Mouse (Mus musculus) mouse trophoblast stem cell (cell line): ENCODE results near the gene Cmip.

Experiments
- in situ Hi-C, 2 experiments: fragments of 300-500 bp; cut with MseI, MboI; formaldehyde crosslinking; loops; 2 replicates in 1 of 2; 3 replicates in 1 of 2; pipeline ENCODE4 v1.15.1; 2025

Cmip gene

DNA sequence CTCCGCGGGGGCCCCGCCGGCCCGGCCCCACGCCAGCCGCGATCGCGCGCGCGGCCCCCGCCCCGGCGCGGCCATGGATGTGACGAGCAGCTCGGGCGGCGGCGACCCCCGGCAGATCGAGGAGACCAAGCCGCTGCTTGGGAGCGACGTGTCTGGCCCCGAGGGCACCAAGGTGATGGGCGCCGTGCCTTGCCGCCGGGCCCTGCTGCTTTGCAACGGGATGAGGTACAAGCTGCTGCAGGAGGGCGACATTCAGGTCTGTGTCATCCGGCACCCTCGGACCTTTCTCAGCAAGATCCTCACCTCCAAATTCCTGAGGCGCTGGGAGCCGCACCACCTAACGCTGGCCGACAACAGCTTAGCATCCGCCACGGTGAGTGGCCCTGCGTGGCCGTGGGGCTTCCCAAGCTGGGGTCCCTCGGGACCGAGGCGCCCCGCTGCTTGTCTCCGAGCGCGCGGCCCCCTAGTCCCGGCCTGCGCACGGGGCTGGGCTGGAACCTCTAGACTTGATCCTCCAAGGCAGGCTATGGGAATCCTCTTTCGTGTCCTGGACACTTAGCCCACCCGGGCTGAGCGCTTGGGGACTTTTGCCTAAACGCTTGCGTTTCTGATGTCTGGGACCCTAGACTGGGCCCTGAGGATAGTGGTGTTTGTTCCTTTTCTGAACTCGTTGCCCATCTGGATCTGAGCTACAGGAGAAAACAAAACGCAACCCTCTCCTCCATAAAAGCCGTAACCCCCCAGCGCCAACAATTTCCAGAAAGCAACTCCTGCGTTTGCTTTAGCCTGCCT is at the start of gene Cmip:
TSS of gene Cmip (plus strand) at position 36 of the 792 bp plus-strand sequence.
- in situ Hi-C loops = no loop called here

DNA sequence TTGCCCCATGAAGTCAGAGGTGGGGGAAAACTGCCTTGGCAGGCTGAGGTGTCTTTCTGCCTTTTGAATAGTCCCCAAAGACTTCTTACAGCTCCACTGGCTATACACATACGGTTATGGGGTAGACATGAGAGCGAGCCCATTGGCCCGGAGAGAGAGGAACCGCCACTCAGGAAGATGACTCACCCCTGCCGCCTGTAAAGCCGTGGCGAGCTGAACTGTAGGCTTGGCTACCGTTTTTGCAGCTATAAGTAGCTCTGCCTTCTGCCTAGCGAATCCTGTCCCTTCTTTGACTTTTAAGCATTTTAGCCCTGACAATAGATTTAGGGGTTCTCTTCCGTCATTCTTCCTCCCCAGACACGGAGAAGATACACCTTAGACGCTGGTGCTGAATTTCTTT is 47.7 kb upstream of the Cmip start:
- in situ Hi-C loops = no loop called here

DNA sequence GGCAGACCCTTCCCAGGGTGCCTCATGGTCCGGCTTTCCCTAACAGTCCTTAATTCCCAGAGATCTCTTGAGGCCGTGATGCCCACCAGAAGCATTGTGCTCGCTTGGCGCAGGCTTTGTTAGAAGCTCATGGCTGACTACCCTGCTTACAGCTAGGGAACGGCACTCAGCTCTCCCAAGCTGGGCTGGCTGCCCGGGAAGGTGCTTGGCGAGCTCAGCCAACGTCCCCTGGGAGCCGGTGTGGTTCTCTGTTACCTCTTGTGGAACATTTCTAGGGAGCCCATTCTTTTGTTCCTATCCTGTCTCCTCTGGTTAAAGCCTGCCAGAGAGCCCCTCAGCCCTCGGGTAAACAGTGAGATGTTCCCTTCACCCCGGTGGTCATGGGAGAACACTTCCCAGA is 44.8 kb upstream of the Cmip start:
- in situ Hi-C loops = no loop called here

DNA sequence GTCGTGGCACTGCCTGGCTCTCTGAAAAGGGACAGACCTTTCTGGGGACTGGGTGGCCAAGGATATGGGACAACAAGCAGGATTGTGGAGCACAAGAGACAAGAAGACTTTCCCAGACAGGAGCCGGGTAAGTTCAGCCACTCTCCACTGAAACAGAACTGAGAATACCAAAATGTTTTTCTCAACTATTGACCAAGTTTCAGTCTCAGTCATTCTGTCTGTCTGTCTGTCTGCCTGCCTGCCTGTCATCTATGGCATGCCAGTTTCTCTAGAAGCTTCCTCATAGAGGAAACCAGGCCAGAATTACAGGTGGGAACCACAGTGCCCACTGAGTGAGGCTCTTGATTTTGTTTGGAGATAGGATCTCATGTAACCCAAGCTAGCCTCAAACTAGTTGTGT is 39.1 kb upstream of the Cmip start:
- in situ Hi-C loops = no loop called here

DNA sequence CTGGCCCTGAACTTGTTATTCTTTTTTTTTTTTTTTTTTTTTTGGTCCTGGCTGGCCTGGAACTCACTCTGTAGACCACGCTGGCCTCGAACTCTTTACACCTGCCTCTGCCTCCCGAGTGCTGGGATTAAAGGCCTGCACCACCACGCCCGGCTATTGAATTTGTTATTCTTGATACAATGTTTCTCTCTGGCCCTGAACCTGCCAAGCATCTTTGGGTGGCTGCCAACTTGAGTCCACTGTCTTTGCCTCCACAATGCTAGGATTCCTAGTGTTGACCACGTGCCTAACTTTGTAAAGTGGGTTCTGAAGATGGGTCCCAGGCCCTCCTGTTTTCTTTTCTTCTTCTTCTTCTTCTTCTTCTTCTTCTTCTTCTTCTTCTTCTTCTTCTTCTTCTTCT is 34.5 kb upstream of the Cmip start:
- in situ Hi-C loops = loop anchor here in 1 of 2 experiments (5.0 kb wide), 1 partner anchor 250 kb away; no protein-coding TSS in a partner anchor

DNA sequence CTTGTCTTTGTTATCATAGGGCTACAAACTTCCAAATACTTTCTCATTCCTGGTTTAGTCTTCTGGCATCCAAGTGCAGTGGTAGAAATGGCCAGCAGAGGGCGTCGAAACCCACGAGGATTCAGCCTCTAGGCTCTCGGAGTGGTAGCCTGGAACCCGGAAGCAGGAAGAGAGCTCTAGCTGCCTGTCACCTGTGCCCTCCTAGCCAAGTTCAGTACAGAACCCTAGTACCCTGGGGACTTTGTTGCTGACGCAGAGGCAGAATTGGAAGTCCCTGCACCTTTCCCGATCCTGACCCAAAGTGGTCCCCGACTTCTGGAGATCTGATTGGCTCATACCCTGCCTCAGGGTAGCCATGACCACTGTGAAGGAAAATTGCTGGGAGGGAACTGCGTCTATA is 32.2 kb upstream of the Cmip start:
- in situ Hi-C loops = loop anchor here (5.0 kb wide), 2 partner anchors 243 to 248 kb away; no protein-coding TSS in a partner anchor

DNA sequence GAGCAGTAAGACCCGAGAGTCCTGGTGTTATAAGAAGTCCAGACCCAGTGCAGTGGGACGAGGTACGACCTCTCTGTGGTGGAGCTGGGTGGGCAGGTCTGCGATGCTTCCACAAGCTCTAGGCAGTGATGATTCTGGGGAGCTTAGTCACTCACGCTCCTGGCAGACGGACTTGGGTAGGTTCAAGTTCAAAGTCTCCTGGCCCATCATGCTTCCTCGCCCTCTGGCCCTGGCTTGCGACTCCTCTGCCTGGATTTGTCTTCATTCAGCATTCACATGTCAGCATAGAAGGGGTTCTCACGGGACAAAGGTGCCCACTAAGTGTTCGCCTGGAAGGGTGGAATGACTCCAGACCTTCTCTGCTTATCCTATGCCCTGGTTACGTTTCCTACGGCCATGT is 30.6 kb upstream of the Cmip start:
- in situ Hi-C loops = loop anchor here in 1 of 2 experiments (5.0 kb wide), 1 partner anchor 241 kb away; no protein-coding TSS in a partner anchor

DNA sequence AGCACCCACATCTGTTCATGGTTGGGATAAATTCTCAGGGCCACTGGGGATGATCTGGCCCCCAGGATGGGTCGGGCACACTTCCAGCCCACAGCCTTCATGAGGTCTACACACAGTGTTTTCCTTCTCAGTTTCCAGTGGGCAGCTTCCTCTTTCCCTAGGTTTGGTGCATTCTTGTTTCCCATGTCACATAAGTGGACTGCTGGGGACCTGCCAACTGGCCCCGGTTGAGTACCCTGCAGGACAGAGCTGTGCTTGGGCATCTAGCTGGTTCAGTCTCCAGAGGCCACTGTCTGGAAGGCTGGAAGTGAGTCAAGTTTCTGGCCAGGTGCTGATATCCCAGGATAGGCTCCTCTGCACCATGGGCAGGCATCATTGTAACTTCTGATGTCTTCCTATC is 29.5 kb upstream of the Cmip start:
- in situ Hi-C loops = loop anchor here in 1 of 2 experiments (5.0 kb wide), 1 partner anchor 240 kb away; no protein-coding TSS in a partner anchor

DNA sequence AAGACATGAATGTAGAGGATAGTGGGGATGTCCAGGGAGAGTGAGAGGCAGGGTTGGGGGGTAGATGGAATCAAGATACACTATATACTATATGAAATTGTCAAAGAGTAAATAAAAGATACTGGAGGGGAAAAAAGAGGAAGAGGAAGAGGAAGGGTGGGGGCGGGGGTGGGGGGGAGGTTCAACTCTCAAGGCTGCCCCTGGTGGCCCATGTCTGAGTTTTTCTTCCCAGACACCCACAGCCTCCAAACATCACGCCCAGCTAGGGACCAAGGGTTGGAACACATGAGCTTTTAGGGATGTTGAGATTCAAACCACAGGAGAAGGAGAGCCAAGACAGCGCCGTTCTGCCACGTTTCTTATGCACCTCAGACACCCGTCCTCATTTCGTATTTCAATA is 23.7 kb upstream of the Cmip start:
- in situ Hi-C loops = no loop called here

DNA sequence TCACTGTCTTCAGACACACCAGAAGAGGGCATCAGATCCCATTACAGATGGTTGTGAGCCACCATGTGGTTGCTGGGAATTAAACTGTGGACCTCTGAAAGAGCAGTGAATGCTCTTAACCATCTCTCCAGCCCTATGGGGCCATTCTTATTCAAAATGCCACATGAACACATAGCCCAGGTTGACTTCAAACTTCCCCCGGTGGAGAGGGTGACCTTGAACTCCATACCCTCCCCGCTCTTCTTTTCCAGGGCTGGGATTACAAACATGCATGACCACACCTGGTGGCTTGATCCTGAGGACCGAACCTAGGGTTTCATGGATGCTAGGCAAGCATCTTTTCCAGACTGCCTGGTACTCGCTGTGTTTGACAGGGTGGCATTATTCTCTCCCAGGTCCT is 20.3 kb upstream of the Cmip start:
- in situ Hi-C loops = no loop called here

DNA sequence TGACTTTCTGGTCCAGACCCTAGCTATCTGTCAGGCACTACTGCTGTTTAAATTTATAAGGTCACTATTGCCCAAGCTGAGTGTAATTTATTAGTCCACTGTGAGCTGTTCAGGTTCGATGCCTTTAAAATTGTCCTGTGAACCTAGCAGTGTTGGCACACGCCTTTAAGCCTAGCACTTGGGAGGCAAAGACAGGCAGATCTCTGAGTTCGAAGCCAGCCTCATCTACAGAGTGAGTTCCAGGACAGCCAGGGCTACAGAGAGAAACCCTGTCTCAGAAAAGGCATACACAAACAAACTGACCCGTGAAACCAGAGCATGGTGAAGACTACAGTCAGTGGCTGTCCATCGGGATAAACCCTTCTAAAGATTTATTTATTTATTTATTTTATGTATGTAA is 16.5 kb upstream of the Cmip start:
- in situ Hi-C loops = no loop called here

DNA sequence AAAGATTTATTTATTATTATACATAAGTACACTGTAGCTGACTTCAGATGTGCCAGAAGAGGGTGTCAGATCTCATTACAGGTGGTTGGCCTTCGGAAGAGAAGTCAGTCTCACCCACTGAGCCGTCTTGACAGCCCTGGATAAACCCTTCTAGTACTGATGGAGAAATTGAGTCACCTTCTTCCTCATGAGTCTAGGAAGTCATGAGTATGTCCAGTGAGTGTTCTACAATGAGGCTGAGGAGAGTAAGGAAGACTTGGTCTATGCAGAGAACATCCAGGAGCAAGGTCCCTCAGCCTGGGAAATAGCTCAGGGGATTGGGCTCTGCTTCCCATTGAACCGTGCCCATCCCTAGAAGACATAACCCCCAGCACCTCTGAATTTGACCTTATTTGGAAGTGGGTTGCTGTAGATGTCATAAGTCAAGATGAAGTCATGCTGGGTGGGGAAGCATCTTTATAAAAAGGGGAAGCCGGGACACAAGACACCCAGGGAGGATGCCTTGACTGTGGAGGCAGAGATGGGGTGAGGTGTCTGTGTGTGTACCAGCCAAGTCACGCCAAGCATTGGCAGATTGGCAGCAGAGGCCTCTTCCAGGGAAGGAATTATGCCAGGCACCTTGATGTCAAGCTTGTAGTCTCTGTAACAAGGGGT is 15.9 kb upstream of the Cmip start:
- in situ Hi-C loops = no loop called here

DNA sequence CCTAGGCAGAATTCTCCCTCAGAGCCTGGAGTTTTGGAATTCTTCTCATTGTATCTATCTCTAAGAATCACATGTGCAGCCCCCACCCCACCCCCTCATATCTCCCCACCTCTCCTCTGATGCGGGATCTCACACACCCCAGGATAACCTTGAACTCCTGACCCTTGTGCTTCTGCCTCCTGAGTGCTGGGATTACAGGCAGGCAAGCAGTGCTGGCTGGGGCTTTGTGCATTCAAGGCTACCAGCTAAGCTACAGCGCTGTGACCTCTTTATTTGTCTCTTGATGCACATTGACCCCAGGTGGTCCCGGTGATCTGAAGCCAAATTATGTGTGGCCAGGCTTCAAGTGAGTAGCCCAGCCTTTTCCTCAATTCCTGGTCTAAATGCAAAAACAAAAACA is 15.0 kb upstream of the Cmip start:
- in situ Hi-C loops = no loop called here

DNA sequence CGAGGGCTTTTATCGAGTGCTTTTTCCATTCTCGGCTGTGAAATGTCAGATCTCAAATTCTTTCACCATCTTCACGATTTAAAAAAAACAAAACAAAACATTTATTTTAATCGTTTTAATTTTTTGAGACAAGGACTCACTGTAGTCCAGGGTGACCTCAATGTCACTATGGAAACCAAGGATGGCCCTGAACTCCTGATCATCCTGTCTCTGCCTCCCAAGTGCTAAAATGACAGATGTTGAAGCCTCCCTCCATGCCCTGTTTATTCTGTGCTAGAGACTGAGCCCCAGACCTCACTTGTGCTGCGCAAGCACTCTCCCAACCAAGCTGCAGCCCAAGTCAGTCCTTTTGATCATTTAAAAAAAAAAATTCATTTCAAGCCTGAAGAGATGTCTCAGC is 14.6 kb upstream of the Cmip start:
- in situ Hi-C loops = no loop called here

DNA sequence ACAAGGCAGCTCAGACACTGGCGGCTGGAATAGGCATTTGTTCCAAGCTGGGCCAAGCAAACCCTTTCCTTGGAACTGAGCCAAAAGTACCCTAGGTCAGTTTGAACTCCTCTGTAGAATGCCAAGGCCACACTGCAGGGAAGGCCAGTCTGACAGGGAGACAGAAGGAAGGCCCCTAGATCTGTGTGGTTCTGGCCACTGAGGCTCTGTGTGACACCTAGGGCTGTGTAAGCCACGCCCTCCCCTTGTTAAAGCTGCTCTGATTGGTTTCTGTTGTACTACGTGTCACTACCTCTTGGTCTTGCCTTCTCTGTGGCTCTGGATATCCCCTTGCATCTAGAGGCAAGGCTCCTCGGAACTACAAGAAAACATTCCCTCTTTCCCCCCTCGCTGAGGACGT is 12.3 kb upstream of the Cmip start:
- in situ Hi-C loops = no loop called here

DNA sequence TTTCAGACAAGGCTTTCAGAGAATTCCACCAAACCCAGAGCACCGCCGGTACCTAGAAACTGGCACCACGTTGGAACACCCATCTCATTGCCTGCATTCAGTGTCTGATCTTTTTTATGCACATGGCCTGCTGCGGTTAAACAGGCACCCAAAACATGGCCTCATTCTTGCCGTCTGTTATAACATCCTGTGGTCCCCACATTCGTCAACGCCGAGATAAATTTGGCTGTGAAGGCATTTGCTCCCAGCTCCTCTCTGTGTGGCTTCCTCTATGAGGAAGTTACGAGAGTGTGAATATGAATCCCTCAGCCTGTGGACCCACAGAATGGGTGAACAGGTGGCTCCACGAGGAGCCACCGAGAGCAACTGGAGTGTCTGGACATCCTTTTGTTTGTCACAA is 8.5 kb upstream of the Cmip start:
- in situ Hi-C loops = no loop called here

DNA sequence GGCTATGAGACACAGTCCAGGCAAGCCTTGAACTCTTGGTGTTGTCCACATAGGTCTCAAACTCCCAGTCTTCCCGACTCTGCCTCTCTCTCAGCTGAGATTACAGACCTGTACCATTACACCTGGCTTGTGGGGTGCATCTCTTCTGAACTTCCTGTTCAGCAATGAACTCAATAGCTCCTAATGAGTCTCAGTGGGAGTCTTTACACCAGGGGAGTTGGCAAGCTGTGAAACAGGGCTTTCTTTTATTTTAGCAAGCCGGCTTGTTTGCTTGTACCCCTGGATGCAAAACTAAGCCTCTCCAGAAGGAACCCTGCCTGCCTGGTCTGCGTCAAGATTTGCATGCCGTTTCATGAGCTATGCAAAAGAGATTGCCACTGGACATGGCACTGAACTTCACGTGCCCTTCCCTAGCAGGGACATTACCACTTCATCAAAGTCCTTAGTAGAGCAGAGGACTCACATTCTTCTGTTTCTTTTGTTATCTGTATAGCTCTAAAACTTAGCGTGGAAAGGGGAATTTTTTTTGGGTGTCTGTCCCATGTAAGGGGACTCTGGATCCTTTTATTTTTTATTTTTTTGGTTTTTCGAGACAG is 5.7 kb upstream of the Cmip start:
- in situ Hi-C loops = no loop called here

DNA sequence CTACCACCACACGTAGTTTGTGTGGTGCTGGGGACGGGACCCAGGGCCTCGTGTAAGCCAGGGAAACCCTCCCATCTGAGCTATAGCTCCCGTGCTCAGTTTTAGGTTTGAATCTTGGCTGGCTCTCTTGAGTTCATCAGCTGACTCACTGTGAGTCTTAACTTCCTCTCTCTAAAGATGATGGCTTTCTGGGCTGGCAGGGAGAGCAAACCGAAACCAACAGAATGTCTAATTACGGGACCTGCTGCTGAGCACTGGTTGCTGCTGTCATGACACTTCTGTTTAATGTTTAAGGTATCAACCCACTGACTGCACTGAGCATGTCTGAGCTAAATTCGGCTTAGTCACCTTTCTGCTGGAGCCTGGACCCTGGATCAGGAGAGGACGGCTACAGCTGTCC is 4.2 kb upstream of the Cmip start:
- in situ Hi-C loops = no loop called here

DNA sequence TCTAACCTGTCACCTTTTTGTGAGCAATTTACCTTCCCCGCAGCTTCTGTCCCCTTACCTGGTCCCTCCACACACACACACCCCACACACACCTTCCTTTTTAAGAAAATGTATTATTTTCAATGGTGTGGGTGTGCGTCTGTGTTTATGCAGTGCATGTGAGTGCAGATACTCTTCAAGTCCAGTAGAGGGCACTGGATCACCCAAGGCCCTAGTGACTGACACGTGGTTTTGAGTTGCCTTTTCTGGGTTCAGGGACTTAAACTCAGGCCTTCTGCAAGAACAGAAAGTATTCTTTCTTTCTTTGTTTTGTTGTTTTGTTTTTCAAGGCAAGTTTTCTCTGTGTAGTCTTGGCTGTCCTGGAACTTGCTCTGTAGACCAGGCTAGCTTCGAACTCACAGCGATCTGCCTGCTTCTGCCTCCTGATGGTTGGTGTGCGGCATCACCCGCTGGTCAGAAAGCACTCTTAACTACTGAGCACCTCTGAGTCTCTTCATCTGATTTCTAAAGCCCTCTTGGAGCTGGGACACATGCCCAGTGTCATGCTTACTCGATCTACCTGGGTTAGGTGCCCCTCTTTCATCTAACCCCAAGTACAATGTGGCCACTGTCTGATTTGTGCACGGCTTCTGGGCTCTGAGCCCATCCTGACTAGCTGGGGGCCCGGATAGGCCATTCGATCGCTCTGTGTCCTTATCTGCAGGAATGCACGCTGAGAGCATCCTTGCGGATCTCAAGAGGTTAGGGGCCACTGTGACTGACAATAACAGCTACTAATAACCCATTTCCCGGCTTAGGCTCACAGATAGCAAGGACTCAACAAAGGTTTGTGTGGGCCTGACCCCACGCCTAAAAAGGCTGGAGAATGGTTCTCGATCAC is 3.2 kb upstream of the Cmip start:
- in situ Hi-C loops = no loop called here

DNA sequence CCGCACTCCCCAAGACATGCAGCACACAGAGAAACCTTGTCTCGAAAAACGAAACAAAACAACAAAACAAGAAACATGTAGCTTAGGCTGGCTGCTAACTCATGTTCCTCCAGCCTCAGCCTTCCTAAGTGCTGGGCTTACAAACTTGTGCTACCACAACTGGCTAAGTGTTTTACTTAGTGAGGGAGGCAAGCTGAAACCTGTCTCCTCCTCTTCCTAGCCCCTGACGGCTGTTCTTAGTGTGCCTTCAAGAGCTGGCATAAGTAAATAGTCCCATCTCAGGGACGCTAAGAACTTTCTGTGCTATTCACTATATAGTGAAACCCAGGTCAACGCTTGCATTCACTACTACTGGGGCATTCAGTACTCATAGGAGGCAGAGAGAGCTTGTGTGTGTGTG is 2.4 kb upstream of the Cmip start:
- in situ Hi-C loops = no loop called here

DNA sequence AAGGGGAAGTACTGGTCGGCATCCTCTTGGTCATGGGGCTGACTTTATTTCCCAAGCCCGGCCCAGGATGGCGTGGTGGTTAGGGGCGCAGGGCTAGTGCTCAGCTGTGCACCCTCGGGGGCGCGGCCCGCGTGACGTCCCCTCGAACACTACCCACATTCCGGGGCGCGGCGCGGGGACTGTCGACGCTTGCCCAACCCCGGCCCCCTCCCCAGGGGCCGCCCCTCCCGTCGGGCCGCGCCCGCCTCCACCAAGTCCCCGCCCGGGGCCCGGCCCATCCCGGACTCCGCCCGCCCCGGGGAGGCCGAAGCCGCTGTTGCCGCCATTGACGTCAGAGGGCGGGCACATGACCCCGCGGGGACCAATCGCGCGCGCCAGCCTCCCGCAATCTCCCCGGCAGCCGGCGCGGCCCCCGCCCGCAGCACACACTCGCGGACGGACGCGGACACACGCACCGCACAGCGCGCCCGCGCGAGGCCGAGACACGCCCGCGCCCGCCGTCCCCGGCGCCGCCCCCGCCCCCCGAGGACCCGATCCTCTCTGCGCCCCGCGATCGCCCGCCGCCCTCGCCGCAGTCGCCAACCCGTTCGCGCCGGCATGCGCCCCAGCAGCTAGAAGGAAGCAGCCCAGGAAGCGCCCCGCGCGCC is 449 bp upstream of the Cmip start:
- in situ Hi-C loops = no loop called here
